Mouse (Mus musculus): ENCODE measurements around the gene Rreb1. TPM values are rescaled to one million over a fixed set of nuclear protein-coding genes. Genes with fewer than 3 reads are reported as not detected.
A peak's percentile ranks its signal among the peaks of the same experiment; 100 is the strongest.

Rreb1 gene
- polyA plus RNA-seq, 1 experiment = 6.0 TPM

DNA sequence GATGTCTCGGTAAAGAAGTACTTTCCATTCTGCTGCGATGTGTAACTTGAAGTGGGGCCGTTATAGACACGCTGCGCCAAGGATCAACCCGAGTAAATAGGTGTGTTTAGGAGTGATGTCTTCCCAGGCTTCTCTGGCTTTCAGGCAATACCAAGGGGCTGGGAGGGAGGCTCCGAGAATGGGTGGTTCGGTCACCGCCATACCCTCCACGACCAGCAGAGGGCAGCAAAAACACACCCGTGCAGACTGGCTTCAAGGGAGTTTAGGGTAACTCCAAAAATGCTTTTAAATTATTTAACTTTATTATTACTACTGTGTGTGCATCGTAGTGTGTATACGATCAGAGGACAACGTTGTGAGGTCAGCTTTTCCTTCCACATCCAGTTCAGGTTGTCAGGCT is 191.1 kb downstream of the Rreb1 start:
- Histone ChIP-seq H3K4me3 (ENCODE audit: insufficient read depth, poor library complexity, severe bottlenecking) (no peak overlapping the region), H3K36me3 (ENCODE audit: control insufficient read depth, insufficient read depth) (peaks cover 4% of the 10 kb centered on the region), H3K79me2 (ENCODE audit: control insufficient read depth, insufficient read depth) (no peaks in the 10 kb centered on the region), H3ac (ENCODE audit: control insufficient read depth, insufficient read length, low read depth) (no peak overlapping the region), H3K79me3 (ENCODE audit: low read depth) (no peaks in the 10 kb centered on the region), H3K27me3 (ENCODE audit: control insufficient read depth, insufficient read depth, insufficient read length) (no peaks in the 10 kb centered on the region)
- TF ChIP-seq CTCF (IDR thresholded peaks at IDR 0.05; ENCODE audit: control insufficient read depth, insufficient read depth, insufficient read length) (peak; percentile 73), USF1 (IDR thresholded peaks at IDR 0.05; ENCODE audit: low read depth) (no peak)

DNA sequence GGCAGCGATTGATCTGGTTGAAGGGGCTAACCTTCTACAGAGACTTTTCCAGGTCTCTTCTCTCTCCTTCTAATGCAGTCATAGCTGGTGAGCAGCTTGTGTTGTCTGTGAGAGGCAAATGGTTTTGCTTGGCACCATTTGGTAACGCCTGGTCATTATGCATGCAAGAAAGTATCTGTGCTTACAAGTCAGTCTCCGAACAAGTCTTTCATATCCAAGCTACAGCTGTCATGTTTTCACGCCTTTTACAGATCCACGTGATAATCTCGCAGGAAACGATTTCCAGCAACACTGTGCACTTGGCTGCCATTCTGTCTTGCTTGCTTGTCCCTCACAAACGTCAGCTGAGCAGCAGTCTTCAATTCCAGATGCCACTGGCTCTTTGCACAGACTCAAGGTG is 191.8 kb downstream of the Rreb1 start:
- Histone ChIP-seq H3K4me3 (ENCODE audit: insufficient read depth, poor library complexity, severe bottlenecking) (no peak overlapping the region), H3K36me3 (ENCODE audit: control insufficient read depth, insufficient read depth) (peaks cover 4% of the 10 kb centered on the region), H3K27me3 (ENCODE audit: control insufficient read depth, insufficient read depth, insufficient read length) (no peaks in the 10 kb centered on the region), H3K79me3 (ENCODE audit: low read depth) (no peaks in the 10 kb centered on the region), H3ac (ENCODE audit: control insufficient read depth, insufficient read length, low read depth) (no peak overlapping the region), H3K79me2 (ENCODE audit: control insufficient read depth, insufficient read depth) (no peaks in the 10 kb centered on the region)
- TF ChIP-seq MYOD1 (IDR thresholded peaks at IDR 0.05; ENCODE audit: control insufficient read depth, insufficient read length, low read depth) (no peak), USF1 (IDR thresholded peaks at IDR 0.05; ENCODE audit: low read depth) (no peak), CTCF (IDR thresholded peaks at IDR 0.05; ENCODE audit: control insufficient read depth, insufficient read depth, insufficient read length) (no peak), MAX (IDR thresholded peaks at IDR 0.05) (no peak), MYOG (IDR thresholded peaks at IDR 0.05; ENCODE audit: control insufficient read depth, extremely low read depth, insufficient read length) (no peak), CEBPB (IDR thresholded peaks at IDR 0.05; ENCODE audit: low read depth) (no peak), FOSL1 (IDR thresholded peaks at IDR 0.05; ENCODE audit: insufficient read depth, low read length, poor library complexity, severe bottlenecking) (no peak)

DNA sequence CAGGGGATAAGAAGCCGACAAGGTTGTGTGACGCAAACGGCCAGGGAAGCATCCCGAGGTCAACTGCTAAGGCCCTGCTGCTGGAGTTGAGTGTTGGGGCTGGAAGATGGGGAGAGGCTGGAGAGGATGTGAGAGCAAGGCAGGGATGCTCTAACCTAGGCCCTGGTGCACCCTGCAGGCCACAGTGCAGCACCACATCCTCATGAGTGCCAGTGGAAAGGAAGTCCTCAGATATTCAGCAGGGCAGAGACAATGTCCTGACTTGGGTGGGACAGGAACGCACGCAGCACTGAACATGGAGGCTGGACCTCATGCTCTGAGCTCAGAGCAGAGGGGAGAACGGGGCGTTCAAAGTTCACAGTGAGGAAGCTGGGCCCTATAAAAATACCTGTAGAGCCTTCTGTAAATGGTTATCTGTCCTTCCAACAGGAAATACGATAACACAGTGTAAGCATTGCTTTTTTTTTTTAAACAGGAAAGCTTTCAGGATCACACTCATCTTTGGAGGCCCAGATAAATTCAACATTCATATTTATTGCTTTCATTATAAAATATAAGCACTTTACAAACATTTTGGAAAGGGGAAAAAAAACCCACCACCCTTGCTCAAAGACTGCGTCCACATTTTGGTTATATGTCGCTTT is 192.8 kb downstream of the Rreb1 start:
- Histone ChIP-seq H3ac (ENCODE audit: control insufficient read depth, insufficient read length, low read depth) (no peak overlapping the region), H3K79me3 (ENCODE audit: low read depth) (no peaks in the 10 kb centered on the region), H3K36me3 (ENCODE audit: control insufficient read depth, insufficient read depth) (peaks cover 4% of the 10 kb centered on the region), H3K79me2 (ENCODE audit: control insufficient read depth, insufficient read depth) (no peaks in the 10 kb centered on the region), H3K27me3 (ENCODE audit: control insufficient read depth, insufficient read depth, insufficient read length) (no peaks in the 10 kb centered on the region), H3K4me3 (ENCODE audit: insufficient read depth, poor library complexity, severe bottlenecking) (no peak overlapping the region)
- TF ChIP-seq MYOG (IDR thresholded peaks at IDR 0.05; ENCODE audit: control insufficient read depth, extremely low read depth, insufficient read length) (no peak), CTCF (IDR thresholded peaks at IDR 0.05; ENCODE audit: control insufficient read depth, insufficient read depth, insufficient read length) (no peak), USF1 (IDR thresholded peaks at IDR 0.05; ENCODE audit: low read depth) (no peak), MAX (IDR thresholded peaks at IDR 0.05) (no peak), CEBPB (IDR thresholded peaks at IDR 0.05; ENCODE audit: low read depth) (no peak), FOSL1 (IDR thresholded peaks at IDR 0.05; ENCODE audit: insufficient read depth, low read length, poor library complexity, severe bottlenecking) (no peak), MYOD1 (IDR thresholded peaks at IDR 0.05; ENCODE audit: control insufficient read depth, insufficient read length, low read depth) (no peak)

DNA sequence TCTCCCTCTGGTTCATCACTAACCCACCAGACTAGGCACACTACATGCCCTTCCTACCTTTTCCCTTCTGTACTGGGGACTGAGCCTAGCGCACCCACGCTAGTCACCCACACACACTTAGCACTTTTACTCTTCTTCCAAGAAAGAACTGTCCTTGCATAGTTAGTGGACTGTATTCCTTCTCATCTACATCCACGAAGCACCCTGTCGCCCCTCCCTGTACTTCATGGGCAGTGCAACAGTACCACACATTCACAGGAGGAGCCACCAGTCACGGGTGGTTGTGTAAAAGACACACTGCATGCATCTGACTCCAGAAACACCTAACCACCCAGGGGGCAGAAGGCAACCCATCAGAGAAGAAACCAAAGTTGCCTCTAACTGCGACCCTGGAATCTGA is 195.8 kb downstream of the Rreb1 start:
- H3K36me3 ChIP-seq (ENCODE audit: control insufficient read depth, insufficient read depth) = peaks cover 33% of the 10 kb centered on the region

DNA sequence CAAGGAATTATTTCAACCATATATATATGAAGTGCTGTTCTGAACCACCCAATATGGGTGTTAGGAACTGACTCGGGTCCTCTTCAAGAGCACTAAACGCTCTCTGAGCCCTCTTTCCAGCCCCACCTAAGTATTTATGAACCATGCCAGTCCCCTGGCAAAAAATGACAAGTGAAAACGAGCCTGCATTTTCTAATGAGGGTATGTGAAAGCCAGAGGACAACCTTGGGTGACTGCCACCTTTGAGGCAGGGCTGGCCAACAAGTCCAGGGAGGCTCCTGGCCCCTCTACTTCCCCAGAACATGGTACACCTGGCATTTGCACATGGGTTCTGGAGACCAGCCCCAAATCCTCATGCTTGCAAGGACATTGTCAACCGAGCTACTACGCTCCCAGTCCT is 196.5 kb downstream of the Rreb1 start:
- no peaks in the 10 kb centered on the region for H3K79me3 ChIP-seq (ENCODE audit: low read depth)
- no peak for TF ChIP-seq MYOG (IDR thresholded peaks at IDR 0.05; ENCODE audit: control insufficient read depth, extremely low read depth, insufficient read length)
- no peak for TF ChIP-seq CEBPB (IDR thresholded peaks at IDR 0.05; ENCODE audit: low read depth)
- no peak for TF ChIP-seq MAX (IDR thresholded peaks at IDR 0.05)
- TF ChIP-seq FOSL1 (IDR thresholded peaks at IDR 0.05; ENCODE audit: insufficient read depth, low read length, poor library complexity, severe bottlenecking) = no peak
- no peak for TF ChIP-seq CTCF (IDR thresholded peaks at IDR 0.05; ENCODE audit: control insufficient read depth, insufficient read depth, insufficient read length)
- no peak for TF ChIP-seq USF1 (IDR thresholded peaks at IDR 0.05; ENCODE audit: low read depth)
- no peak for TF ChIP-seq MYOD1 (IDR thresholded peaks at IDR 0.05; ENCODE audit: control insufficient read depth, insufficient read length, low read depth)
- H3K4me3 ChIP-seq (ENCODE audit: insufficient read depth, poor library complexity, severe bottlenecking) = no peak overlapping the region
- H3K36me3 ChIP-seq (ENCODE audit: control insufficient read depth, insufficient read depth) = peaks cover 40% of the 10 kb centered on the region
- no peak overlapping the region for H3ac ChIP-seq (ENCODE audit: control insufficient read depth, insufficient read length, low read depth)
- no peaks in the 10 kb centered on the region for H3K79me2 ChIP-seq (ENCODE audit: control insufficient read depth, insufficient read depth)
- H3K27me3 ChIP-seq (ENCODE audit: control insufficient read depth, insufficient read depth, insufficient read length) = no peaks in the 10 kb centered on the region

More for the DNA sequence above, 195.8 kb downstream of the Rreb1 start:
- H3K27me3 ChIP-seq (ENCODE audit: control insufficient read depth, insufficient read depth, insufficient read length) = no peaks in the 10 kb centered on the region
- TF ChIP-seq MYOG (IDR thresholded peaks at IDR 0.05; ENCODE audit: control insufficient read depth, extremely low read depth, insufficient read length) = no peak
- TF ChIP-seq CTCF (IDR thresholded peaks at IDR 0.05; ENCODE audit: control insufficient read depth, insufficient read depth, insufficient read length) = no peak
- TF ChIP-seq MYOD1 (IDR thresholded peaks at IDR 0.05; ENCODE audit: control insufficient read depth, insufficient read length, low read depth) = no peak
- TF ChIP-seq CEBPB (IDR thresholded peaks at IDR 0.05; ENCODE audit: low read depth) = no peak
- TF ChIP-seq MAX (IDR thresholded peaks at IDR 0.05) = no peak
- no peak for TF ChIP-seq USF1 (IDR thresholded peaks at IDR 0.05; ENCODE audit: low read depth)
- no peak for TF ChIP-seq FOSL1 (IDR thresholded peaks at IDR 0.05; ENCODE audit: insufficient read depth, low read length, poor library complexity, severe bottlenecking)
- H3K79me3 ChIP-seq (ENCODE audit: low read depth) = no peaks in the 10 kb centered on the region
- H3K4me3 ChIP-seq (ENCODE audit: insufficient read depth, poor library complexity, severe bottlenecking) = no peak overlapping the region
- no peaks in the 10 kb centered on the region for H3K79me2 ChIP-seq (ENCODE audit: control insufficient read depth, insufficient read depth)
- no peak overlapping the region for H3ac ChIP-seq (ENCODE audit: control insufficient read depth, insufficient read length, low read depth)

DNA sequence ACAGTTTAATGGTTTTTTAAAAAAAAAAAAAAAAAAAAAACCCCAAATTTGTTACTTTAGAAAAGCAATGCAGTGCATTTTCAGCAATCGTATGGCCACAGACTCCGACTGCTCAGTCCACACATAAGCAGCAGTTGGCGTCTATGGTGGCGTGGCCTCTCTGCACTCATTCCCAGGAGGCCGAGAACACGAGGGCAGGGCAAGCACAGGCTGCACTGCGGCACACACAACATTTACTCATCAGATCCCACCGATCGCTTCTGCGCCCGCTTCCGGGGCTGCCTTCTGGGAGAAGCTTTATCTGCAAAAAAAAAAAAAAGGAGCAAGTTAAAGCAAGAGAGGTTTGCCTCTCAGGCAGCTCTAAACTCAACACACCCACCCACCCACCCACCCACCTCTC is 201.3 kb downstream of the Rreb1 start:
- H3K27me3 ChIP-seq (ENCODE audit: control insufficient read depth, insufficient read depth, insufficient read length) = no peaks in the 10 kb centered on the region
- H3K36me3 ChIP-seq (ENCODE audit: control insufficient read depth, insufficient read depth) = peaks cover 84% of the 10 kb centered on the region
- no peak for TF ChIP-seq MYOG (IDR thresholded peaks at IDR 0.05; ENCODE audit: control insufficient read depth, extremely low read depth, insufficient read length)
- TF ChIP-seq CEBPB (IDR thresholded peaks at IDR 0.05; ENCODE audit: low read depth) = no peak
- no peak for TF ChIP-seq FOSL1 (IDR thresholded peaks at IDR 0.05; ENCODE audit: insufficient read depth, low read length, poor library complexity, severe bottlenecking)
- TF ChIP-seq CTCF (IDR thresholded peaks at IDR 0.05; ENCODE audit: control insufficient read depth, insufficient read depth, insufficient read length) = no peak
- no peak for TF ChIP-seq MYOD1 (IDR thresholded peaks at IDR 0.05; ENCODE audit: control insufficient read depth, insufficient read length, low read depth)
- TF ChIP-seq USF1 (IDR thresholded peaks at IDR 0.05; ENCODE audit: low read depth) = no peak
- TF ChIP-seq MAX (IDR thresholded peaks at IDR 0.05) = no peak
- no peaks in the 10 kb centered on the region for H3K79me2 ChIP-seq (ENCODE audit: control insufficient read depth, insufficient read depth)
- H3K4me3 ChIP-seq (ENCODE audit: insufficient read depth, poor library complexity, severe bottlenecking) = no peak overlapping the region
- H3ac ChIP-seq (ENCODE audit: control insufficient read depth, insufficient read length, low read depth) = no peak overlapping the region
- no peaks in the 10 kb centered on the region for H3K79me3 ChIP-seq (ENCODE audit: low read depth)

All from C2C12 (cell line).